Mouse (Mus musculus) E14TG2a.4 (cell line): ENCODE results near the gene Tulp4.

Experiments used
- CTCF ChIP-seq: conservative IDR thresholded peaks from 2 replicates; pipeline ENCODE4 v1.5.1; 2014; ENCODE audit warnings: low read length
- NANOG ChIP-seq: IDR thresholded peaks from 2 replicates; pipeline ENCODE4 v1.6.1; 2014; ENCODE audit warnings: borderline replicate concordance, low read length, mixed read lengths
- POU5F1 ChIP-seq: IDR thresholded peaks from 2 replicates; pipeline ENCODE4 v1.6.1; 2014; ENCODE audit warnings: low read length, borderline replicate concordance

GRCm38 (mm10) chr17:6128039-6128438, 21.8 kb downstream of the Tulp4 start:
- TF ChIP-seq CTCF (no peak), NANOG (no peak), POU5F1 (no peak)
